Mouse (Mus musculus) G1E (cell line): ENCODE results near the gene Dck.

Experiments
- CTCF ChIP-seq: IDR thresholded peaks from 2 replicates; pipeline ENCODE4 v1.5.1; 2012; ENCODE audit warnings: low read depth, low read length, inconsistent platforms, mixed read lengths
- GATA1 ChIP-seq: IDR thresholded peaks from 2 replicates; pipeline ENCODE4 v1.6.1; 2012; ENCODE audit warnings: borderline replicate concordance, low read length, inconsistent platforms, mixed read lengths
- POLR2AphosphoS5 ChIP-seq: IDR thresholded peaks from 2 replicates; pipeline ENCODE4 v1.6.1; 2012; ENCODE audit warnings: low read depth, low read length, inconsistent platforms; ENCODE audit not compliant: insufficient replicate concordance

- TF ChIP-seq CTCF (no peak), GATA1 (no peak), POLR2AphosphoS5 (no peak)
Measured at GRCm38 (mm10) chr5:88768201-88768600, 3.4 kb downstream of the Dck start.
